Mouse (Mus musculus): ENCODE measurements around the gene Capn11. TPM values are rescaled to one million over a fixed set of nuclear protein-coding genes. Genes with fewer than 3 reads are reported as not detected.

The Capn11 gene
- polyA plus RNA-seq, 1 experiment from 2014 or later = 0.91 TPM

DNA sequence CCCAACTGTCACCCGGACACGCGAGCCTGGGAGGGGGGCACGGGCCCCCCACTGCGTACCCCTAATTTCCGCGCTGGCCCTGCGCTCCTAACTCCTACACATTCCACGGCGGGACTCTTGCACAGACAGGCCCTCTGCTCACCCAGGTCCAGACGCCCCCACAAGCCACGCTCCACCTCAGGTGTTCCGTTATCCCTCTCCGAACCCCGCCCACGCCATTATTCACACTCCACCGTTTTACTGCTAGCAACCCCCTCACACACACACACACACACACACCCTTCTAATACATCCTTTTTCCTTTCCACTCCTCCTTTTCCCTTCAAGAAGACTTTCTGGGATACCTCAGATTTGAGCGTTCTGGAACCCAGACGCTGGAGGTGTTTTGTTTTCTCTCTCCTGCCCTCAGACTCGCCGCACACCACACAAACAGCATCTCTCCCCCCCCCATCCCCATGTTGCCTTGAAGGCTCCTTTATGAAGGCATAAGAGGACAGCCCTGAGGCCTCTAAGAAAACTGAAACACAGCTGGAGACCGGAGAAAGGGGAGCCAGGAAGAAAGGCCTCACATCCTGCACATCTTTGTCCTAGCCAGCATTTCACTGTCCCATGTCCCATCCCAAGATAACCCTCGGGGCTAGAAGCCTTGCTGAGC lies 63.3 kb downstream of the Capn11 start:
- H3K9ac ChIP-seq = peak overlapping the region; percentile 68
- peak overlapping the region; percentile 98 for H3K4me2 ChIP-seq (replicated peaks)
- H3K9me3 ChIP-seq = no peaks in the 10 kb centered on the region
- H3K4me3 ChIP-seq = peak overlapping the region; percentile 52
- ATAC-seq (ENCODE audit: insufficient number of reproducible peaks, insufficient read depth, low FRiP score, low TSS enrichment) = peak; percentile 3; the same call in 1 of the 2 replicates
- peaks cover 39% of the 10 kb centered on the region for H3K27me3 ChIP-seq
- 0 out of 2 replicates have a peak overlapping the region, but pooled peaks have one; percentile 26 for H3K27ac ChIP-seq
- H3K4me1 ChIP-seq = peaks cover 67% of the 10 kb centered on the region
- WGBS = 5% methylated on average over 23 of the region's 23 CpGs
- no peaks in the 10 kb centered on the region for H3K36me3 ChIP-seq

- Histone ChIP-seq H3K4me2 (replicated peaks) (peak overlapping the region; percentile 98), H3K9ac (peak overlapping the region; percentile 68), H3K27ac (0 out of 2 replicates have a peak overlapping the region, but pooled peaks have one; percentile 26), H3K9me3 (no peaks in the 10 kb centered on the region), H3K4me1 (peaks cover 62% of the 10 kb centered on the region), H3K27me3 (peaks cover 31% of the 10 kb centered on the region), H3K36me3 (no peaks in the 10 kb centered on the region), H3K4me3 (peak overlapping the region; percentile 52)
- WGBS = 1% methylated on average over 58 of the region's 58 CpGs
- ATAC-seq (ENCODE audit: insufficient number of reproducible peaks, insufficient read depth, low FRiP score, low TSS enrichment) = peak; percentile 64
Observed at GRCm38 (mm10) chr17:45594881-45595735, 64.0 kb downstream of the Capn11 start.

DNA sequence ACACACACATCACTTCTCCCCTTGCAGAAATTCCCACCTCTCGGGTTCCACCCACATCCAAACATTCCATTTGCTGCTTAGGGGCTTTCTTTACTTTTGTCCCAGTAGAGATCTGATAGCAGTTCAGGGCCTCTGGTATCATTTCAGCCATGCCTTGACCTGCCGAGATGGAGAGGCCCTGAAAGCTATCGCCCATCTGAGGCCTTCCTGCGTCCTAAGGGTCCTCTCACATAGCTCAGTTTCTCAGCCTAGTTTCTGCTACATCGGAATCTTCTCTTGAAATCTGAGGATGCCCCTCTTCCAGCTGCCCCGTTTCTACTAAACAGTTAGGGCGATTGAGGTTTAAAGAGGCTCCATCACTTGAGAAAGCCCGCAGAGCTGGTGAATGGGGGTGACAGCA lies 64.9 kb downstream of the Capn11 start:
- ATAC-seq (ENCODE audit: insufficient number of reproducible peaks, insufficient read depth, low FRiP score, low TSS enrichment) = no peak
- Histone ChIP-seq H3K9me3 (no peaks in the 10 kb centered on the region), H3K27ac (no peak overlapping the region), H3K27me3 (peaks cover 30% of the 10 kb centered on the region), H3K4me2 (replicated peaks) (peak overlapping the region; percentile 98), H3K4me3 (peak overlapping the region; percentile 52), H3K36me3 (no peaks in the 10 kb centered on the region), H3K9ac (no peak overlapping the region), H3K4me1 (peaks cover 53% of the 10 kb centered on the region)
- 34% methylated on average over 8 of the region's 8 CpGs for WGBS

GRCm38 (mm10) chr17:45593479-45593878 lies 65.6 kb downstream of the Capn11 start:
- WGBS = 20% methylated on average over 8 of the region's 8 CpGs
- Histone ChIP-seq H3K9ac (no peak overlapping the region), H3K27me3 (peaks cover 30% of the 10 kb centered on the region), H3K4me2 (replicated peaks) (peak overlapping the region; percentile 98; the same call in 1 of the 2 replicates), H3K4me1 (peaks cover 52% of the 10 kb centered on the region), H3K4me3 (no peak overlapping the region), H3K36me3 (no peaks in the 10 kb centered on the region), H3K9me3 (no peaks in the 10 kb centered on the region), H3K27ac (no peak overlapping the region)
- no peak for ATAC-seq (ENCODE audit: insufficient number of reproducible peaks, insufficient read depth, low FRiP score, low TSS enrichment)

DNA sequence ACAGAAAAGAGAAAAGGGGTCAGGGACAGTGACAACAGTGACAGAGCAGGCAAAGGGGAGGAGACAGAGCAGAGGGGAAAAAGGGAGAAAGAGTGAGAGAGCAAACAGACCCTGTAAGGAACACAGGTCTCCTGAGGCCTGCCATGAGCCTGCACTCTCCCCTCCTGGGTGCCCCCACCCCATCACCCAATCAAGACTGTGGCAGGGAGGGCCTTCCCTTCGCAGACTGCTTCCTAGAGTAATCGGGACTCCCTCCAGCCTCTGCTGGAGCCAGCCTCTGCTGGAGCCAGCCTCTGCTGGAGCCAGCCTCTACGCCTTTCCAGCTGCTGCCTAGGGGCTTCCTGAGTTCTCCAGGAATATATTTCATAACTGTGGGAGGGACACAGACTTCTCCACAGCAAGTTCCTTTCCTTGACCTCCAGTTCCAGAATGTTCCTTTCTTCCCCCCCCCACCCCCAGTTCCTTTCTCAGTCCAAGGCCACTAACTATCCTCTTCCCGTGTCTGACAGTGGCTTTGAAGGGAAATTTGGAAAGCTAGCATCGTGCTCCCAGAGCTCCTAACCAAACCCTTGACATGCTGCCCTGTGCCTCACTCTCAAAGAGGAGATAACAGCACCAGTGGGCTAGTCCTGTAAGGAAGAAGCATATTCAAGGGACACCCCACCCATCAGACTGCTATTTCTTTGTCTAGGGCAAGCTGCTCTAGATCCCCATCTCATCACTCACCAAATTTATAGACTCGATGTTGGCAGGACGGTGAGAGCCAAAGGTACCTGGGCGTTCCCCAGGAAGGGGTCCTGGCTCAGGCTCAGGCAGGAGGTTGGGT lies 66.3 kb downstream of the Capn11 start:
- Histone ChIP-seq H3K9me3 (no peaks in the 10 kb centered on the region), H3K36me3 (no peaks in the 10 kb centered on the region), H3K27me3 (peaks cover 30% of the 10 kb centered on the region), H3K4me2 (replicated peaks) (peak overlapping the region; percentile 98), H3K4me1 (peaks cover 52% of the 10 kb centered on the region), H3K4me3 (no peak overlapping the region), H3K27ac (0 out of 2 replicates have a peak overlapping the region, but pooled peaks have one; percentile 18), H3K9ac (peak overlapping the region; percentile 17; the same call in 1 of the 2 replicates)
- 54% methylated on average over 8 of the region's 8 CpGs for WGBS
- no peak for ATAC-seq (ENCODE audit: insufficient number of reproducible peaks, insufficient read depth, low FRiP score, low TSS enrichment)

DNA sequence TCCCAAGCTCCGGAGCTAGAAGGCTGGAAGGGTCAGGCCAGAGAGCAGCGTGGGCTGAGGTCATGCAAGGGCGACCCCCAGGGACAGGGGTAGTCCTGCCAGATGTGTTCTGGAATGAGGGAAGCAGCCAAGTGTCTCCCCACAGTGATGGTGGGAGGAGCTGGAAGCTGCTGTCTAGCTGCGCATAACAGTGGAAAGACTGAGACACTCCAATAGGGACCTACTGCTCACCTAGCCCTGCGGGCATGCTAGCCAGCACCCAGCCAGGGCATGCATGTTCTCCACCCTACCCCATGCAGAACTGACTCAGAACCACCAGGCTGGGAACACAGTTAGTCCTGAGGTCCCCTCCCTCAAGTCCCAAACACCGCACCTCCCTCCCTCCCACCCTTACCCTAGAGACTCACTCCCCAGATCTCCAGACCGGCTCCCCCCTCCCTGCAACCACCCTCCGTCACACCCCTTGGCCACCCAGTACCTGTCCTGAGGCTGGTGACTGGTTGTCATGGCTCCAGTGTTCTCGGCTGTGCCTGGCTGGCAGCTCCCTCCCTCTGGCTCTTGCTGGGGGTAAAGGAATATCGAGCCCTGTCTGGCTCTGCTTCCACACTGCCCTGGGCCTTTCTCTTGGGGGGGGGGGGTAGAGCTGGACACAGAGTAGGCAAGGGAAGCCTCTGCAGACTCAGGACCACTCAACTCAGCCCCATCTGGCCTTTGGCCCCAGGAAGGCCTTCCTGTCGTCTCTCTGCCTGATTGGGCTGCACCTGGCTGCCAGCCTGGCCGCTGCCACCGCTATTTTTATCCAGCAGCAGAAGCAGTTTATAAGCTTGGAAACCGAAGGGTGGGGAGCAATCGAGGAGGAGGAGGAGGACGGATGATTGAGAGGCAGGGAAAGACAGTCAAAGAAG lies 67.2 kb downstream of the Capn11 start:
- Histone ChIP-seq H3K4me2 (replicated peaks) (peak overlapping the region; percentile 28), H3K4me1 (peaks cover 50% of the 10 kb centered on the region), H3K36me3 (no peaks in the 10 kb centered on the region; the same call in 1 of the 2 replicates), H3K9ac (peak overlapping the region; percentile 17; the same call in 1 of the 2 replicates), H3K4me3 (no peak overlapping the region), H3K27me3 (peaks cover 27% of the 10 kb centered on the region), H3K27ac (0 out of 2 replicates have a peak overlapping the region, but pooled peaks have one; percentile 18), H3K9me3 (peaks cover 2% of the 10 kb centered on the region; the same call in 1 of the 2 replicates)
- WGBS = 39% methylated on average over 16 of the region's 16 CpGs
- no peak for ATAC-seq (ENCODE audit: insufficient number of reproducible peaks, insufficient read depth, low FRiP score, low TSS enrichment)

- no peak for ATAC-seq (ENCODE audit: insufficient number of reproducible peaks, insufficient read depth, low FRiP score, low TSS enrichment)
- Histone ChIP-seq H3K4me1 (peaks cover 45% of the 10 kb centered on the region), H3K4me2 (replicated peaks) (no peak overlapping the region), H3K27me3 (peaks cover 20% of the 10 kb centered on the region; the same call in 1 of the 2 replicates), H3K36me3 (peaks cover 5% of the 10 kb centered on the region), H3K9ac (no peak overlapping the region), H3K4me3 (no peak overlapping the region), H3K9me3 (peaks cover 9% of the 10 kb centered on the region; the same call in 1 of the 2 replicates), H3K27ac (no peak overlapping the region)
- WGBS = 58% methylated on average over 6 of the region's 6 CpGs
Observed at GRCm38 (mm10) chr17:45590410-45590809, 68.7 kb downstream of the Capn11 start.

GRCm38 (mm10) chr17:45589844-45590243 lies 69.3 kb downstream of the Capn11 start:
- H3K4me2 ChIP-seq (replicated peaks) = no peak overlapping the region
- peaks cover 15% of the 10 kb centered on the region; the same call in 1 of the 2 replicates for H3K27me3 ChIP-seq
- peaks cover 9% of the 10 kb centered on the region; the same call in 1 of the 2 replicates for H3K9me3 ChIP-seq
- H3K4me1 ChIP-seq = peaks cover 45% of the 10 kb centered on the region
- no peak overlapping the region for H3K4me3 ChIP-seq
- ATAC-seq (ENCODE audit: insufficient number of reproducible peaks, insufficient read depth, low FRiP score, low TSS enrichment) = no peak
- 91% methylated on average over 8 of the region's 8 CpGs for whole genome bisulfite sequencing
- H3K36me3 ChIP-seq = peaks cover 5% of the 10 kb centered on the region
- H3K27ac ChIP-seq = no peak overlapping the region
- H3K9ac ChIP-seq = no peak overlapping the region

- Histone ChIP-seq H3K4me2 (replicated peaks) (no peak overlapping the region), H3K4me3 (no peak overlapping the region), H3K27ac (no peak overlapping the region), H3K9ac (no peak overlapping the region), H3K9me3 (peaks cover 9% of the 10 kb centered on the region; the same call in 1 of the 2 replicates), H3K36me3 (peaks cover 5% of the 10 kb centered on the region), H3K4me1 (peaks cover 45% of the 10 kb centered on the region), H3K27me3 (peaks cover 10% of the 10 kb centered on the region; the same call in 1 of the 2 replicates)
- 96% methylated on average over 7 of the region's 7 CpGs for WGBS
- no peak for ATAC-seq (ENCODE audit: insufficient number of reproducible peaks, insufficient read depth, low FRiP score, low TSS enrichment)
Observed at GRCm38 (mm10) chr17:45589236-45589635, 69.9 kb downstream of the Capn11 start.

- H3K36me3 ChIP-seq = peaks cover 5% of the 10 kb centered on the region
- H3K4me3 ChIP-seq = no peak overlapping the region
- H3K9ac ChIP-seq = no peak overlapping the region
- H3K9me3 ChIP-seq = peaks cover 9% of the 10 kb centered on the region; the same call in 1 of the 2 replicates
- peaks cover 1% of the 10 kb centered on the region; the same call in 1 of the 2 replicates for H3K27me3 ChIP-seq
- 87% methylated on average over 7 of the region's 7 CpGs for WGBS
- H3K4me1 ChIP-seq = peaks cover 38% of the 10 kb centered on the region
- no peak for ATAC-seq (ENCODE audit: insufficient number of reproducible peaks, insufficient read depth, low FRiP score, low TSS enrichment)
- no peak overlapping the region for H3K27ac ChIP-seq
- H3K4me2 ChIP-seq (replicated peaks) = no peak overlapping the region
Observed at GRCm38 (mm10) chr17:45588370-45588769, 70.8 kb downstream of the Capn11 start.

Data from embryonic facial prominence, embryonic 12.5 days (tissue).